Mouse (Mus musculus): ENCODE results near the gene Lrrc8e.

The Lrrc8e gene

GRCm38 (mm10) chr8:4226739-4227347, at the start of gene Lrrc8e:
Gene Lrrc8e, plus strand, starts transcription at chr8:4226827.
- DNase-seq (ENCODE audit: low read depth): peak; percentile 79

- DNase-seq (ENCODE audit: low read depth): no peak
These were observed 43.2 kb upstream of the Lrrc8e start for GRCm38 (mm10) chr8:4183409-4183808.

DNA sequence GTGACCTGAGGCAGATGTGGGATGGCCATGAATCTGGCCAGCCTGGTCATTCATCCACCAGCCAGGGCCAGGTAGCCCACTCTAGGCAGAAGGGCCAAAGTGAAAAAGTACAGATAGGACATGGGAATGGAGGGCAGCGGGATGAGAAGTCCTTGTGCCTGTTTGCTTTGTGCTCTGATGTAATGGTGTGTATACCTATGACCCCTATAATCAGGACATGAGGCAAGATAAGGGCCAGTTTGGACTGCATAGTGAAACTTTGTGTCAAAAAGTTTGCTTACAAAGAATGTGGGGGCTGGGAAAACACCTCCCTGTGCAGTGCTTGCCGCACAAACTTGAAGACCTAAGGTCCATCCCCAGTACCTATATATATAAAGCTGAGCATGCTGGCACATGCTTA, 40.5 kb upstream of the Lrrc8e start:
- no peak for DNase-seq (ENCODE audit: low read depth)

DNA sequence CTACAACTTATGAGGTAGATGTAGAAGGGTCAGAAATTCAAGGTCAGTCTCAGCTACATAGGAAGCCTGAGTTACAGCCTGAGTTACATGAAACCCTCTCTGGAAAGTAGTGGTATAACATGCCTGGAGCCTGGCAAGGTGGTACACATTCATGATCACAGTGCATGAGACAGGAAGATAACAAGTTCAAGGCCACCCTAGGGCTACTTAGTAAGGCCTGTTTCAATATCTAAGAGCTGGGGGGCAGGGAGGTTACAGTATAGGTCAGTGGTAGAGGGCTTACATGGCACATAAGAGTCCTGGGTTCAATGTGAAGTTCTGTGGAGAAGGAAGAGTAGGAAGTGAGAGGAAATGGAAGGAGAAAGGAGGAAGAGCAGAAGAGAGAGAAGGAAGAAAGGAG, 38.0 kb upstream of the Lrrc8e start:
- DNase-seq (ENCODE audit: low read depth): no peak

DNA sequence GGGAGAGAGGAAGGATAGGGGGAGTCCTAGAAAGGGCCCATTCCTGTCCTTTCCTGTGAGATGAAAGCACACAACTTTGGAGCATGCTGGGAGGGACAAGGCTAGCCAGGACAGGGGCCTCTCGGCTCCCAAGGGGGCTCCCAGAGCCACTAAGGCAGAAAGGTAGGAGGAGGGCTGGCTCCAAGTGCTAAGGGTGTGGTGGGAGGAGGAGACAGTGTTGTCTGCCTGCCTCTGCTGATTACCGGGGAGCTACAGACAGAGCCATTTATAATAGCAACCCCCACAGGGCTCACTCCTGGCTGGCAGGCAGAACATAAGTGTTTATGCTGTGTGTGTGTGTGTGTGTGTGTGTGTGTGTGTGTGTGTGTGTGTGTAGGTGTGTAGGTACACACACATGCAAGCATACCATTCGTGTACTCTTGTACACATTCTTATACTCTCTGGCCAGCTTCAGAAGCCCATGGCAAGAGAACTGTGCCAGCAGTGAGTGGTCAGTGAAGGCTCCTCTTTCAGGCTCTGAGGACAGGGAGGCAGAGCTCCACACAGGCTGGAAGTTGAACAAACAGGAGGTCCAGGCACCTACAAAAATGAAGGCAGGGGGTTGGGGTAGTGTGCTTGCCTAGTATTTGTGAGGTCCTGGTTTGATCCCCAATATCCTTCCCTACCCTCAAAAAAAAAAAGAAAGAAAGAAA, 37.5 kb upstream of the Lrrc8e start:
- DNase-seq (ENCODE audit: low read depth): no peak

DNA sequence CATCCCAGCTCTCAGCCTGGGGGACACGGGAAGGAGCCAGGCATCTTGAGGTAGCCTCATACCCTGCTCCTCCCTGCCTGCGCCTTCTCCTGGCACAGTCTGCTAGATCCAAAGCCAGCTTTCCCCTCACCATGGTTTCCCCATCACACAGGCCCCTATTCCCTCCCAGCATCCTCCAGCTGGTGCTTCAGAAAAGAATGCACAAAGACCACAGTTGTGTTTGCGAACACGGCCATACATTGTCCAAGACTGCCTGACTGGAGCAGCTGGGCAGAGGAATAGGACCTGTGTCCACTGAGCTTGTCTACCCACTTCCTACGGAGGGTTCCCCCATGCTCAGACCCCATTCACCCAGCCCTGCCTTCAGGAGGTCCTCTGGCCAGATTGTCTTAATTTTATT, 34.3 kb upstream of the Lrrc8e start:
- DNase-seq (ENCODE audit: low read depth): no peak

GRCm38 (mm10) chr8:4192807-4193587, 33.6 kb upstream of the Lrrc8e start:
- peak; percentile 85 for DNase-seq (ENCODE audit: low read depth)

GRCm38 (mm10) chr8:4193588-4193894, 33.1 kb upstream of the Lrrc8e start:
- no peak for DNase-seq (ENCODE audit: low read depth)

DNA sequence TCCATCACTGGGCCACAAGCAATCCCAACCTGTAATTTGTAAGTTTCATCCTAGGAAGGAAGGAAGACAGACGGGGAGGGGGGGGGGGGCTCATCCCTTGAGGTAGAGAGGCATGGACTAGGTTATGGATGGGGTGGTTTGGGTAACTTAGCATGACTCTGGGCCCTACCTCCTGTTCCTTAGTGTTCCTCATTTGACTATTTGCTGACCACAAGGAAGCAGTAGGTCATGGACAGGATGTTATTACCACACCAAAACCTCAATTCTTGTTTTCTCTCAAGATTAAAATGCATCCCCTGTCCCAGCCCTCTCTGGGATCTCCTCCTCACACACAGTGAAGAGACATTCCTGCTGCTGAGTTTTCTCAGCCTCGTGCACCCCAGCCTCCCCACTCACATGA, 25.3 kb upstream of the Lrrc8e start:
- no peak for DNase-seq (ENCODE audit: low read depth)

DNA sequence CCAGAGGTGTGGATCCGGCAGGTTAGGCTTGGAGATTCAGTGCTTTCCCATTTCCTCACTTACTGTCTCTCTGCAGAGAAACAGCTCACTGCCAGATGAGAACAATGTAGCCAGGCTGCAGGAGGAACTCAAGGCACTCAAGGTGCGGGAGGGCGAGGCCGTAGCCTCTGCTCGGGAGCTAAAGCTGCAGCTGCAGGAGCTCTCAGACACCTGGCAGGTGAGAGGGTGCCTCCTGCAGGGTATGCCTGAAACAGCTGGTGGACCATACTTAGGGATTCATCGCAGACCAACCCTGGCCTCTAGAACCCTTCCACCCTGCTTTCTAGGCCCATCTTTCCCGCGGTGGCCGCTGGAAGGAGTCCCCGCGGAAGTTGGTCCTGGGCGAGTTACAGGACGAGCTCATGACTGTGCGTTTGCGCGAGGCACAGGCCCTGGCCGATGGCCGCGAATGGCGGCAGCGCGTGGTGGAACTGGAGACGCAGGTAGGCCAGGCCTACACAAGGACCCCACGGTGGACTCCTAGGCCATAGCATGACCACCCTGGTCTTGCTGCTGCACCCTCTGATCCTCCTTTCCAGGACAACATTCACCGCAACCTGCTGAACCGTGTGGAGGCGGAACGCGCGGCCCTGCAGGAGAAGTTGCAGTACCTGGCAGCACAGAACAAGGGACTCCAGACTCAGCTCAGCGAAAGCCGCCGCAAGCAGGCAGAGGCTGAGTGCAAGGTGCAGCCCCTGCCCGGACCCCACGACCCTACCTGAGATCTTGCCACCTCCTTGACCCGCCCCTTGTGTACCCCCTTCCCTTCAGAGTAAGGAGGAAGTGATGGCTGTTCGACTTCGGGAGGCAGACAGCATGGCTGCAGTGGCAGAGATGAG, 21.1 kb upstream of the Lrrc8e start:
- no peak for DNase-seq (ENCODE audit: low read depth)

- no peak for DNase-seq (ENCODE audit: low read depth)
These were observed 20.2 kb upstream of the Lrrc8e start for GRCm38 (mm10) chr8:4206182-4207015.

- DNase-seq (ENCODE audit: low read depth): no peak
These were observed 19.6 kb upstream of the Lrrc8e start for GRCm38 (mm10) chr8:4207016-4207350.

DNA sequence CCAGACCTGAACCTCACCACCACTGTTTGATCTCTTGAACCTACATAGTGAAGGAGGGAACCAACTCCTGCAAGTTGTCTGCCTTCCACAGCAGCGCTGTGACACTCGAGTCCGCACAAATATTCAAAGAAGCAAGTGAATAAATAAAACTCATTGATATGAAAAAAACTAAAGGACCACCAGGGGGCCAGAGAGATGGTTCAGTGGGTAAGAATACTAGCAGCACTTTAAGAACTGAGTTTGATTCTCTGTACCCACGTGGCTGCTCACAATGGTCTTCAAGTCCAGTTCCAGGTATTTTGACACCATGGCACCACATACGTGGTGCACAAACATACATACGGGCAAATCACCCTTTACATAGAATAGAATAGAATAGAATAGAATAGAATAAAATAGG, 15.5 kb upstream of the Lrrc8e start:
- DNase-seq (ENCODE audit: low read depth): peak; percentile 34

GRCm38 (mm10) chr8:4212809-4213209, 13.8 kb upstream of the Lrrc8e start:
- peak; percentile 20 for DNase-seq (ENCODE audit: low read depth)

- peak; percentile 60 for DNase-seq (ENCODE audit: low read depth)
These were observed 13.2 kb upstream of the Lrrc8e start for GRCm38 (mm10) chr8:4213210-4214005.

DNA sequence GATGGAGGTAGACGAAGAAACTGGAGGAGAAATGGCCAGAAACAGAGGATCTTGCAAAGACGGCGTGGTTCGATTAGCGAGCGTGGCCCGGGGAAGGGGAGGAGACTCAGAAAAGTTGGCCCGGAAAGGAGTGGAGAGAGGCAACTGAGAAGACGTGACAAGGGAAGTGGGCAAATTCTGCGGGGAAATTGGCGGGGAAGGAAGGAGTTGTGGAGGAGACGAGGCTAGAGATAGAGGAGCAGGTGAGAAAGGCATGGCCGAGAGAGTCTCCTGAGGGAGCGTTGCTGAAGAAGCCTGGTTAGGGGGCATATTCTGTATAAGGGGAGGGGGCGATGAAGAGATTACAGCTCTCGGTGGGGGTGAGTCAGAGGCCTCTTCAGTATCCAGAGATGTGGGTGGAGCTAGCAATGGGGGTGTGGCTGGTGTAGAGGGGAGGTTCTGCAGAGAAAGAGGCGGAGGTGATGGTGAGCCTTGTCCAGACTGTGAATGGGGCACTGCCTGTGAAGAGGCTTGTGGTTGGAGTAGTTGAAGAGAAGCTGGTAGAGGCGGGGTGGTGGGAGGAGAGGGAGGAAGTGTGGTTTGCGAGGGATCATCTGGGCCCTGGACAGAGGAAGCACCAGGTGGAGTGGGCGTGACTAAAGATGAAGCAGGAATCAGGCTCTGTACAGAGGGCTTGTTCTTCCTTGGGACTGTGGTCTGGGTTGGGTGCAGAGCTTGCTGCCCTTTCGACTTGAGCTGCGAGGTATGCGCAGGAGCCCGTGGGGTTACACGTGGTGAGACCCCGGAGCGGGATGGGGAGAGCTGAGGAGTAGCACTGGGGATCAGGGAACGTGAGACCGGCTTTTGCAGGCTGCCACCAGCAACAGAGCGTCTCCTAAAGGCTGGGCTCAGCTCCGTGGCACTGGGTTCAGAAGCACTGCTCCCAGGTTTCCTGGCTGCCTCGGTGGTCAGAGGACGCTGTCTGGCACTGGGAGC, 12.3 kb upstream of the Lrrc8e start:
- DNase-seq (ENCODE audit: low read depth): peak; percentile 55

- DNase-seq (ENCODE audit: low read depth): no peak
These were observed 10.3 kb upstream of the Lrrc8e start for GRCm38 (mm10) chr8:4216296-4216695.

- no peak for DNase-seq (ENCODE audit: low read depth)
These were observed 9.6 kb upstream of the Lrrc8e start, which contains the start of gene Prr36 for GRCm38 (mm10) chr8:4216791-4217621. Gene Prr36, minus strand, starts transcription at chr8:4217459.

DNA sequence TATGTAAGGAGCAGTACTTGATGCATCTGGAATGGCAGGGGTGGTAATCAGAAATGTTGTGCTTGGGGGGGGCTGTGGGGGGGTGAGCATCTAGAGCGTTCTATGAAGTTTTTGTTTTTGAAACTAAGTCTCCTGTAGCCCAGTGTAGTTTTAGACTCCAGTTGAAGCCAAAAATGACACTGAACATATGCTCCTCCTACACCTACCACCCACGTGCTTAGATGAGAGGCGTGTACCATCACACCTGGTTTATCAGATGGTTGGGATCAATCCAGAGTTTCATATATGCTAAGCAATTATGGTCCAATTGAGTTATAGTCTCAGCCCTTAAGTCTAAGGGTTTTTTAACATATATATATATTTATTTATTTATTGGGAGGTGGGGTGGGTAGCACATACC, 7.0 kb upstream of the Lrrc8e start:
- no peak for DNase-seq (ENCODE audit: low read depth)

All from NIH3T3 (cell line).